Mouse (Mus musculus) intestine, embryonic 15.5 days (tissue): ENCODE results near the gene Cyp51. TPM values are rescaled to one million over a fixed set of nuclear protein-coding genes. Genes with fewer than 3 reads are reported as not detected.

Experiments used
- ATAC-seq: fragments of 200-750 bp; cut with Nextera tagmentation; 2 replicates; pipeline ENCODE4 v1.8.0; 2017; ENCODE audit warnings: moderate TSS enrichment, moderate library complexity
- H3K27ac ChIP-seq: fragments of 300-500 bp; sonication (generic); 2 replicates; pipeline ENCODE4 v1.5.1; 2015; ENCODE audit warnings: mild to moderate bottlenecking, inconsistent platforms
- H3K27me3 ChIP-seq: fragments of 300-500 bp; sonication (generic); replicated peaks from 2 replicates; pipeline ENCODE4 v1.6.1; 2015; ENCODE audit warnings: inconsistent platforms
- H3K36me3 ChIP-seq: fragments of 300-500 bp; sonication (generic); 2 replicates; pipeline ENCODE4 v1.6.1; 2015; ENCODE audit warnings: inconsistent platforms
- H3K4me1 ChIP-seq: fragments of 300-500 bp; sonication (generic); replicated peaks from 2 replicates; pipeline ENCODE4 v1.6.1; 2015; ENCODE audit warnings: inconsistent platforms
- H3K4me2 ChIP-seq: fragments of 300-500 bp; sonication (generic); replicated peaks from 2 replicates; pipeline ENCODE4 v1.6.1; 2015; ENCODE audit warnings: mild to moderate bottlenecking, inconsistent platforms
- H3K4me3 ChIP-seq: fragments of 300-500 bp; sonication (generic); replicated peaks from 2 replicates; pipeline ENCODE4 v1.5.1; 2015; ENCODE audit warnings: inconsistent platforms
- H3K9ac ChIP-seq: fragments of 300-500 bp; sonication (generic); 2 replicates; pipeline ENCODE4 v1.6.1; 2015; ENCODE audit warnings: inconsistent platforms
- H3K9me3 ChIP-seq: fragments of 300-500 bp; sonication (generic); 2 replicates; pipeline ENCODE4 v1.6.1; 2016; ENCODE audit warnings: inconsistent platforms
- WGBS: fragments of 180-500 bp; shearing (Covaris S2); methylation state at CpG from one replicate; pipeline ENCODE4 v1.1.7; 2015; 5-methylcytosine and 5-hydroxymethylcytosine counted together
- polyA plus RNA-seq: library from polyadenylated mRNA; unstranded; fragments of >200 nt; fragmentation: Nextera tagmentation; extraction: Ambion mirVana; gene quantifications from 2 replicates; pipeline ENCODE4 v1.2.1, GENCODE M21; 2015

The Cyp51 gene
- polyA plus RNA-seq, 1 experiment from 2014 or later: 113 TPM

- peaks cover 15% of the 10 kb centered on the region for H3K36me3 ChIP-seq
These were observed 23.7 kb downstream of the Cyp51 start for GRCm38 (mm10) chr5:4080861-4081260.

GRCm38 (mm10) chr5:4079086-4079485 is 25.5 kb downstream of the Cyp51 start:
- Histone ChIP-seq H3K27ac (no peak overlapping the region), H3K4me2 (no peak overlapping the region), H3K9me3 (no peaks in the 10 kb centered on the region), H3K4me3 (no peak overlapping the region), H3K27me3 (no peaks in the 10 kb centered on the region), H3K36me3 (peaks cover 11% of the 10 kb centered on the region), H3K9ac (no peak overlapping the region), H3K4me1 (no peaks in the 10 kb centered on the region)
- 92% methylated on average over 3 of the region's 3 CpGs for WGBS
- no peak for ATAC-seq

More at GRCm38 (mm10) chr5:4080861-4081260, 23.7 kb downstream of the Cyp51 start:
- WGBS: 85% methylated on average over 2 of the region's 2 CpGs
- no peaks in the 10 kb centered on the region for H3K27me3 ChIP-seq
- no peak for ATAC-seq
- H3K4me2 ChIP-seq: no peak overlapping the region
- no peak overlapping the region for H3K9ac ChIP-seq
- no peaks in the 10 kb centered on the region for H3K4me1 ChIP-seq
- H3K4me3 ChIP-seq: no peak overlapping the region
- H3K27ac ChIP-seq: no peak overlapping the region
- no peaks in the 10 kb centered on the region for H3K9me3 ChIP-seq

- H3K27ac ChIP-seq: no peak overlapping the region
- H3K4me1 ChIP-seq: no peaks in the 10 kb centered on the region
- no peak overlapping the region for H3K4me2 ChIP-seq
- no peaks in the 10 kb centered on the region for H3K9me3 ChIP-seq
- H3K27me3 ChIP-seq: no peaks in the 10 kb centered on the region
- H3K4me3 ChIP-seq: no peak overlapping the region
- peaks cover 30% of the 10 kb centered on the region for H3K36me3 ChIP-seq
- no peak for ATAC-seq
- H3K9ac ChIP-seq: no peak overlapping the region
- WGBS: 64% methylated on average over 3 of the region's 3 CpGs
These were observed 37.3 kb downstream of the Cyp51 start for GRCm38 (mm10) chr5:4067203-4067602.

- no peak overlapping the region for H3K9ac ChIP-seq
- WGBS: 86% methylated on average over 18 of the region's 18 CpGs
- no peaks in the 10 kb centered on the region for H3K4me1 ChIP-seq
- peaks cover 30% of the 10 kb centered on the region for H3K36me3 ChIP-seq
- no peak overlapping the region for H3K4me3 ChIP-seq
- no peak for ATAC-seq
- no peaks in the 10 kb centered on the region for H3K27me3 ChIP-seq
- H3K27ac ChIP-seq: no peak overlapping the region
- H3K4me2 ChIP-seq: no peak overlapping the region
- H3K9me3 ChIP-seq: no peaks in the 10 kb centered on the region
These were observed 38.0 kb downstream of the Cyp51 start for GRCm38 (mm10) chr5:4066476-4067115.

GRCm38 (mm10) chr5:4060313-4060712 is 44.2 kb downstream of the Cyp51 start:
- no peaks in the 10 kb centered on the region for H3K9me3 ChIP-seq
- no peak overlapping the region for H3K27ac ChIP-seq
- H3K4me2 ChIP-seq: no peak overlapping the region
- 96% methylated on average over 8 of the region's 8 CpGs for WGBS
- peaks cover 26% of the 10 kb centered on the region for H3K36me3 ChIP-seq
- H3K4me1 ChIP-seq: no peaks in the 10 kb centered on the region
- no peak for ATAC-seq
- H3K27me3 ChIP-seq: no peaks in the 10 kb centered on the region
- no peak overlapping the region for H3K9ac ChIP-seq
- no peak overlapping the region for H3K4me3 ChIP-seq

- WGBS: 89% methylated on average over 2 of the region's 2 CpGs
- H3K4me2 ChIP-seq: no peak overlapping the region
- no peak overlapping the region for H3K9ac ChIP-seq
- no peak overlapping the region for H3K4me3 ChIP-seq
- H3K4me1 ChIP-seq: no peaks in the 10 kb centered on the region
- no peaks in the 10 kb centered on the region for H3K27me3 ChIP-seq
- 0 out of 2 replicates have a peak, but pooled peaks cover 12% of the 10 kb centered on the region for H3K36me3 ChIP-seq
- no peak for ATAC-seq
- no peaks in the 10 kb centered on the region for H3K9me3 ChIP-seq
- H3K27ac ChIP-seq: no peak overlapping the region
These were observed 63.6 kb downstream of the Cyp51 start for GRCm38 (mm10) chr5:4040922-4041321.

GRCm38 (mm10) chr5:4040372-4040771 is 64.2 kb downstream of the Cyp51 start:
- 0 out of 2 replicates have a peak, but pooled peaks cover 11% of the 10 kb centered on the region for H3K36me3 ChIP-seq
- no peaks in the 10 kb centered on the region for H3K9me3 ChIP-seq
- no peak overlapping the region for H3K4me2 ChIP-seq
- WGBS: 94% methylated on average over 6 of the region's 6 CpGs
- no peak overlapping the region for H3K27ac ChIP-seq
- H3K9ac ChIP-seq: no peak overlapping the region
- ATAC-seq: no peak
- no peaks in the 10 kb centered on the region for H3K27me3 ChIP-seq
- no peak overlapping the region for H3K4me3 ChIP-seq
- no peaks in the 10 kb centered on the region for H3K4me1 ChIP-seq

- Histone ChIP-seq H3K27ac (no peak overlapping the region), H3K9ac (no peak overlapping the region), H3K4me3 (no peak overlapping the region), H3K9me3 (no peaks in the 10 kb centered on the region), H3K4me1 (no peaks in the 10 kb centered on the region), H3K4me2 (no peak overlapping the region), H3K27me3 (no peaks in the 10 kb centered on the region), H3K36me3 (peaks cover 19% of the 10 kb centered on the region; the same call in 1 of the 2 replicates)
- 87% methylated on average over 8 of the region's 8 CpGs for WGBS
- ATAC-seq: no peak
These were observed 65.2 kb downstream of the Cyp51 start for GRCm38 (mm10) chr5:4039351-4039750.

- no peak overlapping the region for H3K4me2 ChIP-seq
- no peak overlapping the region for H3K27ac ChIP-seq
- H3K4me1 ChIP-seq: no peaks in the 10 kb centered on the region
- no peak overlapping the region for H3K4me3 ChIP-seq
- H3K9ac ChIP-seq: no peak overlapping the region
- no peak for ATAC-seq
- 96% methylated on average over 9 of the region's 9 CpGs for WGBS
- peaks cover 16% of the 10 kb centered on the region; the same call in 1 of the 2 replicates for H3K36me3 ChIP-seq
- H3K9me3 ChIP-seq: no peaks in the 10 kb centered on the region
- no peaks in the 10 kb centered on the region for H3K27me3 ChIP-seq
These were observed 67.9 kb downstream of the Cyp51 start for GRCm38 (mm10) chr5:4036686-4037085.

GRCm38 (mm10) chr5:4031846-4032245 is 72.7 kb downstream of the Cyp51 start:
- Histone ChIP-seq H3K36me3 (peaks cover 11% of the 10 kb centered on the region; the same call in 1 of the 2 replicates), H3K27me3 (no peaks in the 10 kb centered on the region), H3K9ac (no peak overlapping the region), H3K9me3 (no peaks in the 10 kb centered on the region), H3K4me1 (no peaks in the 10 kb centered on the region), H3K4me2 (no peak overlapping the region), H3K27ac (no peak overlapping the region), H3K4me3 (no peak overlapping the region)
- WGBS: 67% methylated on average over 4 of the region's 4 CpGs
- ATAC-seq: no peak

Other genes with a start within 250 kb of the Cyp51 start
- gene Mterf1a, start 210.8 kb downstream of the Cyp51 start, polyA plus RNA-seq: 7.4 and 9.0 TPM in 2 replicates
- 118 and 131 TPM in 2 replicates for gene Akap9, start 176.7 kb downstream of the Cyp51 start, polyA plus RNA-seq
- 3.7 and 3.8 TPM in 2 replicates for gene Mterf1b, start 87.6 kb upstream of the Cyp51 start, polyA plus RNA-seq